Mouse (Mus musculus) limb, embryonic 15.5 days (tissue): ENCODE measurements around the gene Tdrd5. TPM values are rescaled to one million over a fixed set of nuclear protein-coding genes. Genes with fewer than 3 reads are reported as not detected.
"Not testable (repeated sequence)": the region's sequence is repeated elsewhere in the genome, so short reads cannot be mapped to it uniquely, and the experiment has no call there.

Source experiments
- ATAC-seq: fragments of 200-750 bp; cut with Nextera tagmentation; 2 replicates; pipeline ENCODE4 v1.8.0; 2017; ENCODE audit warnings: low read depth, moderate TSS enrichment; ENCODE audit not compliant: insufficient number of reproducible peaks, low FRiP score, low TSS enrichment
- H3K27ac ChIP-seq: fragments of 300-500 bp; sonication (generic); 2 replicates; pipeline ENCODE4 v1.5.1; 2015; ENCODE audit warnings: moderate library complexity, mild to moderate bottlenecking, inconsistent platforms
- H3K27me3 ChIP-seq: fragments of 300-500 bp; sonication (generic); 2 replicates; pipeline ENCODE4 v1.6.1; 2015; ENCODE audit warnings: inconsistent platforms
- H3K36me3 ChIP-seq: fragments of 300-500 bp; sonication (generic); 2 replicates; pipeline ENCODE4 v1.6.1; 2015; ENCODE audit warnings: inconsistent platforms
- H3K4me1 ChIP-seq: fragments of 300-500 bp; sonication (generic); 2 replicates; pipeline ENCODE4 v1.6.1; 2015; ENCODE audit warnings: inconsistent platforms
- H3K4me2 ChIP-seq: fragments of 300-500 bp; sonication (generic); 2 replicates; pipeline ENCODE4 v1.6.1; 2015; ENCODE audit warnings: mild to moderate bottlenecking, inconsistent platforms
- H3K4me3 ChIP-seq: fragments of 300-500 bp; sonication (generic); 2 replicates; pipeline ENCODE4 v1.5.1; 2015; ENCODE audit warnings: mild to moderate bottlenecking, inconsistent platforms
- H3K9ac ChIP-seq: fragments of 300-500 bp; sonication (generic); 2 replicates; pipeline ENCODE4 v1.6.1; 2015; ENCODE audit warnings: inconsistent platforms
- H3K9me3 ChIP-seq: fragments of 300-500 bp; sonication (generic); 2 replicates; pipeline ENCODE4 v1.6.1; 2016; ENCODE audit warnings: inconsistent platforms
- WGBS: fragments of 180-500 bp; shearing (Covaris S2); methylation state at CpG from one replicate; pipeline ENCODE4 v1.1.7; 2015; 5-methylcytosine and 5-hydroxymethylcytosine counted together
- polyA plus RNA-seq: library from polyadenylated mRNA; unstranded; fragments of >200 nt; fragmentation: Nextera tagmentation; extraction: Ambion mirVana; gene quantifications from 2 replicates; pipeline ENCODE4 v1.2.1, GENCODE M21; 2015

Gene Tdrd5
- polyA plus RNA-seq: 0.35 and 0.36 TPM in 2 replicates

- no peak within 1 kb of the TSS for H3K27ac ChIP-seq
- under 1% methylated on average over 68 of the region's 85 CpGs for WGBS
Observed at GRCm38 (mm10) chr1:156302911-156303749, at the start of gene Tdrd5. TSS of gene Tdrd5 (minus strand) at chr1:156303664.

DNA sequence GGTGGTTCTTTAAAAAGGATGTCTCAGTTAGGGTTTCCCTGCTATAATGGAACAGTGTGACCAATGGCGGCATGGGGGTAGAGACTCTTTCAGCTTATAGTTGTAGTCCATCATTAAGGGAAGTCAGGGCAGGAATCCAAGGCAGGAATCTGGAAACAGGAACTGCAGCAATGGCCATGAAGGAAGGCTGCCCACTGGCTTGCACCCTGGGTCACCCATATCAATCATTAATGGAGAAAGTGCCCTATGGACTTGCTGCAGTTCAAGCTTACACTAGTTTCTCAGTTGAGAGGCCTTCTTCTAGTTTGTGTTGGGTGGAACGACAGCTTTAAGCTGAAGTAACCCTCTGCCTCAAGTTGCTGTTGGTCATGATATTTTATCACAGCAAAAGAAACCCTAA lies 49.0 kb upstream of the Tdrd5 start:
- Histone ChIP-seq H3K4me2 (no peak overlapping the region), H3K36me3 (no peaks in the 10 kb centered on the region), H3K4me1 (no peaks in the 10 kb centered on the region), H3K4me3 (no peak overlapping the region), H3K27ac (no peak overlapping the region), H3K27me3 (no peaks in the 10 kb centered on the region), H3K9me3 (no peaks in the 10 kb centered on the region), H3K9ac (no peak overlapping the region)
- ATAC-seq: no peak
- 85% methylated on average over 2 of the region's 2 CpGs for WGBS

More at GRCm38 (mm10) chr1:156302911-156303749, at the start of gene Tdrd5:
- 0 out of 2 replicates have a peak, but pooled peaks have one; percentile 44 for ATAC-seq
- Histone ChIP-seq H3K4me1 (peaks cover 11% of the 10 kb centered on the region), H3K4me2 (peak within 1 kb of the TSS; percentile 97), H3K9ac (0 out of 2 replicates have a peak within 1 kb of the TSS, but pooled peaks have one; percentile 1), H3K9me3 (no peaks in the 10 kb centered on the region), H3K4me3 (peak within 1 kb of the TSS; percentile 53), H3K36me3 (no peaks in the 10 kb centered on the region), H3K27me3 (peaks cover 45% of the 10 kb centered on the region)

- H3K9ac ChIP-seq: no peak overlapping the region
- WGBS: 85% methylated on average over 4 of the region's 4 CpGs
- no peak overlapping the region for H3K27ac ChIP-seq
- H3K9me3 ChIP-seq: no peaks in the 10 kb centered on the region
- no peaks in the 10 kb centered on the region for H3K27me3 ChIP-seq
- no peaks in the 10 kb centered on the region for H3K4me1 ChIP-seq
- H3K4me3 ChIP-seq: no peak overlapping the region
- no peaks in the 10 kb centered on the region for H3K36me3 ChIP-seq
- no peak overlapping the region for H3K4me2 ChIP-seq
- no peak for ATAC-seq
Observed at GRCm38 (mm10) chr1:156350441-156350840, 47.0 kb upstream of the Tdrd5 start.

- ATAC-seq: no peak
- no peaks in the 10 kb centered on the region for H3K9me3 ChIP-seq
- no peak overlapping the region for H3K4me3 ChIP-seq
- H3K27me3 ChIP-seq: no peaks in the 10 kb centered on the region
- H3K27ac ChIP-seq: no peak overlapping the region
- H3K36me3 ChIP-seq: no peaks in the 10 kb centered on the region
- no peak overlapping the region for H3K4me2 ChIP-seq
- no peak overlapping the region for H3K9ac ChIP-seq
- no peaks in the 10 kb centered on the region for H3K4me1 ChIP-seq
- 74% methylated on average over 4 of the region's 4 CpGs for WGBS
Observed at GRCm38 (mm10) chr1:156349031-156349430, 45.6 kb upstream of the Tdrd5 start.

DNA sequence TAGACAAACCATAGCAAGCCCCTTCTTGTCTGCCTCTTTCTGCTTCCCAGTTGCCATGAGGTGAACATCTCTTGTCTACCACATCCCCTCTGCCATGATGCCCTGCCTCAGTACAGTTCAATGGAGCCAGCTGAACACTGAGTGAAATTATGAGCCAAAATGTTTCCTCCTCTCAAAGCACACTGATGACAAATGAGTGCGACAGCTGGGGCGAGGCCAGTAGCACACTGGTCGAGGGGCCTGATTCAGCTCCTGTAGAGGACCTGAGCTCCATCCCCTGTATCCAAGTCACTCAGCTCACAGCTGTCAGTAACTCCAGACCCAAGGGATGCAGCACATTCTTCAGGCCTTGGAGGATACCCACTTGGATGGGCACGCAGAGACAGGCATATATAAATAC lies 42.2 kb upstream of the Tdrd5 start:
- no peaks in the 10 kb centered on the region for H3K36me3 ChIP-seq
- H3K4me2 ChIP-seq: no peak overlapping the region
- H3K9ac ChIP-seq: no peak overlapping the region
- no peaks in the 10 kb centered on the region for H3K27me3 ChIP-seq
- no peaks in the 10 kb centered on the region for H3K4me1 ChIP-seq
- no peak overlapping the region for H3K27ac ChIP-seq
- H3K9me3 ChIP-seq: no peaks in the 10 kb centered on the region
- no peak for ATAC-seq
- 86% methylated on average over 4 of the region's 4 CpGs for WGBS
- no peak overlapping the region for H3K4me3 ChIP-seq

DNA sequence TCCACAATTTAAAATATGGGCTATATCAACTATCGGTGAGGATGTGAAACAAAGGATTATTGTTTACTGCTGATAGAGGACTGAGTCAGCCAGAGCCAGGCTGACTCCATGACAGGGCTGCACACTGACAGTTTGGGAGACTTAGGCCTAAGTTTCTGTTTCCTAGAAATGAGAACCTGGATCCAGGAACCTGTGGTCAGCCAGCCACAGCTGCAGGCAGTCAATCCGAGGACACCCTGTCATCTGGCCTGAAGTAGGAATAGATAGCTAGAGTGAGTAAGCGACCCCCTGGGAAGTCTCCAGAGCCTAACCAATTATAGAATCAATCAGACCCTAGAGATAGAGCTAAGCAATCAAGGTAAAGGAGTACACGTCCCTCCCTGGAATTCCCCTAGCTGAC lies 41.0 kb upstream of the Tdrd5 start:
- Histone ChIP-seq H3K4me3 (no peak overlapping the region), H3K9me3 (no peaks in the 10 kb centered on the region), H3K9ac (no peak overlapping the region), H3K27ac (no peak overlapping the region), H3K4me1 (no peaks in the 10 kb centered on the region), H3K36me3 (no peaks in the 10 kb centered on the region), H3K27me3 (no peaks in the 10 kb centered on the region), H3K4me2 (no peak overlapping the region)
- 74% methylated on average over 4 of the region's 4 CpGs for WGBS
- ATAC-seq: no peak

DNA sequence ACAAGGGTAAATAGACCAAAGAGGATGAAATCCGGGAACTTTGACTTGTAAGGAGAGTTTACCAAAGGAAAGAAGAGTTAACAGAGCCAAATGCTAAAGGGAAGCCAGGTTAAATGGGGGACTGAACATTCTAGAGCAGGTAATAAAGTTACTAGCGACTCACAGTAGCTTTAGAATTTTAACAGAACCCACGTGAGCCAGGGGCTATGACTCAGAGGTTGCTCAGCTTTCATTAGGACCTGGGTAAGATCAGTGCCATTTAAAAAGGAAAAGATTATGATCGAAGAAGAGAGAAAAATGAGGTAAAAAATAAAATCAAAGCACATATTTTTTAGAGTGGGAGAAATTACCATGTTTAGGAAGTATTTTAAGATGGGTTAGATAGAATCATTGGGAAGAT lies 37.4 kb upstream of the Tdrd5 start:
- Histone ChIP-seq H3K4me2 (no peak overlapping the region), H3K27me3 (no peaks in the 10 kb centered on the region), H3K9me3 (no peaks in the 10 kb centered on the region), H3K27ac (no peak overlapping the region), H3K4me1 (no peaks in the 10 kb centered on the region), H3K9ac (no peak overlapping the region), H3K36me3 (no peaks in the 10 kb centered on the region), H3K4me3 (no peak overlapping the region)
- 55% methylated on average over 4 of the region's 4 CpGs for WGBS
- no peak for ATAC-seq

DNA sequence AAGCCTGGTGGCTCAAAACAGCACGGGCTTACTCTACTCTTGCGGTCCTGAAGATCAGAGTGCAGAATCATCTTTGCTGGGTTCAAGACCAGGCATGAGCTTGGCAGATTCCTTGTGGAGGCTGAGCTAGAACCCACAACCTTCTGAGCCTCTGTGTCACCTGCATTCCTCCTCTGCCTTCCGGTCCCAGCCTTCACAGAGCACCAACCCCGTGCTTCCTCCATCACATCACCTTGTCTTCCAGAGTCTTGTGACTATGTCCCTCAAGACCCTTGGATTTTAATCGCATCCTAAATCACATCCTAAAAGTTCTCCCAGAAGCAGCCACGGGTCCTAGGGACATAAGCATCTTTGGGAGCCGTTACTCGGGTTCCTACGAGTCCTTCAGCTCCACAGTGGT lies 19.7 kb upstream of the Tdrd5 start:
- Histone ChIP-seq H3K27me3 (no peaks in the 10 kb centered on the region), H3K36me3 (no peaks in the 10 kb centered on the region), H3K4me2 (no peak overlapping the region), H3K9ac (no peak overlapping the region), H3K27ac (no peak overlapping the region), H3K9me3 (no peaks in the 10 kb centered on the region), H3K4me1 (no peaks in the 10 kb centered on the region), H3K4me3 (no peak overlapping the region)
- 83% methylated on average over 9 of the region's 9 CpGs for WGBS
- no peak for ATAC-seq

DNA sequence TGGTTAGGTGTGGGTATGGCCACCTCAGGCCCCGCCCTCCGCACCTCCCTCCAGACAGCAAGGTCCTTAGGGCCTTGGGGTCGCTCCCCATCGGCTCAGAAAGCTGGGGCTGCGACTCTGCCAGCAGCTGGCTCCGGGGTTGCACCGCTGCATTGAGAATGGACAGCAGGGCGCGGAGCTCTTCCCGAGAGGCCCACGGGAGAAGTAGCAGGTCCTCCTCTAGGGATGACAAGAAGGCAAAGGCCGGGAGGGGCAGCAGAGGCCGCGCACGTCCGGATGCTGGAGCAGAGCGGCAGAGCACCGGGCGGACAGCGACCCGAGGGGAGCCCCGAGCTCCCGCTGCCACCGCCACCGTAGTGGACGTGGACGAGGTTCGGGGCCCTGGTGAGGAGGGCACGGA lies 7.2 kb upstream of the Tdrd5 start, which contains the start of gene Nphs2:
Gene Nphs2, plus strand, starts transcription at position 98 of the 400 bp plus-strand sequence.
- Histone ChIP-seq H3K4me1 (peaks cover 5% of the 10 kb centered on the region), H3K9ac (no peak within 1 kb of the TSS), H3K4me2 (peak within 1 kb of the TSS; percentile 32), H3K27me3 (peaks cover 42% of the 10 kb centered on the region), H3K27ac (no peak within 1 kb of the TSS), H3K9me3 (no peaks in the 10 kb centered on the region), H3K4me3 (peak within 1 kb of the TSS; percentile 21), H3K36me3 (no peaks in the 10 kb centered on the region)
- WGBS: 3% methylated on average over 29 of the region's 29 CpGs
- ATAC-seq: no peak

DNA sequence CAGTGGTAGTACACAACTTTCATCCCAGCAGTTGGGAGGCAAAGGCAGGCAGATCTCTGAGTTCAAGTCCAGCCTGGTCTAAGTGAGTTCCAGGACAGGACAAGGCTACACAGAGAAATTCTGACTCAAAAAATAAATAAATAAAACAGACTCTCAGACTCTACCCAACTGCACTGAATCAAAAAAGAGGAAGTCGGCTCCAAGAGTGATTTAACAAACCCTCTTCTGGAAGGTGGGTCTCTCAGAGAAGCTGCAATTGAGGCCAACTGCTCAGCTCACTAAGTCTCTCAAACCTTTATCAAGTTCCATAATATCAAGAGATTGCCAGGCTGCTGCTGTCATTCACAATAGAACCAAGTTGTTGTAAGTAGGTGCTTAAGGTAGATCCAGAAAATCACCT lies 5.1 kb upstream of the Tdrd5 start:
- ATAC-seq: no peak
- Histone ChIP-seq H3K4me2 (no peak overlapping the region), H3K4me3 (no peak overlapping the region), H3K36me3 (no peaks in the 10 kb centered on the region), H3K9me3 (no peaks in the 10 kb centered on the region), H3K27me3 (peaks cover 58% of the 10 kb centered on the region), H3K4me1 (peaks cover 6% of the 10 kb centered on the region), H3K27ac (no peak overlapping the region), H3K9ac (no peak overlapping the region)
- WGBS: 67% methylated on average over 1 of the region's 1 CpGs

- Histone ChIP-seq H3K9me3 (no peaks in the 10 kb centered on the region), H3K4me2 (no peak overlapping the region), H3K27me3 (no peaks in the 10 kb centered on the region), H3K36me3 (no peaks in the 10 kb centered on the region), H3K4me1 (no peaks in the 10 kb centered on the region), H3K9ac (no peak overlapping the region), H3K27ac (no peak overlapping the region), H3K4me3 (no peak overlapping the region)
- no peak for ATAC-seq
- 88% methylated on average over 6 of the region's 6 CpGs for WGBS
Observed at GRCm38 (mm10) chr1:156290016-156290415, 13.4 kb downstream of the Tdrd5 start.

GRCm38 (mm10) chr1:156289222-156289587 lies 14.3 kb downstream of the Tdrd5 start:
- not testable (repeated sequence) for H3K4me1 ChIP-seq, H3K36me3 ChIP-seq, H3K27me3 ChIP-seq, H3K4me3 ChIP-seq, H3K4me2 ChIP-seq, H3K9ac ChIP-seq, H3K9me3 ChIP-seq, ATAC-seq, H3K27ac ChIP-seq
- WGBS: 70% methylated on average over 10 of the region's 10 CpGs
